Mouse (Mus musculus) liver, adult 2 months (tissue): ENCODE data around the gene Igdcc3.

Experiments used
- CTCF ChIP-seq: fragments of 200-500 bp; IDR thresholded peaks from 2 replicates; pipeline ENCODE4 v1.5.1; 2011; ENCODE audit warnings: low read depth, low read length, control low read depth
- POLR2A ChIP-seq: fragments of 200-500 bp; IDR thresholded peaks from 2 replicates; pipeline ENCODE4 v1.6.1; 2011; ENCODE audit warnings: low read length, control low read depth; ENCODE audit not compliant: insufficient read depth; ENCODE audit errors: extremely low read depth

DNA sequence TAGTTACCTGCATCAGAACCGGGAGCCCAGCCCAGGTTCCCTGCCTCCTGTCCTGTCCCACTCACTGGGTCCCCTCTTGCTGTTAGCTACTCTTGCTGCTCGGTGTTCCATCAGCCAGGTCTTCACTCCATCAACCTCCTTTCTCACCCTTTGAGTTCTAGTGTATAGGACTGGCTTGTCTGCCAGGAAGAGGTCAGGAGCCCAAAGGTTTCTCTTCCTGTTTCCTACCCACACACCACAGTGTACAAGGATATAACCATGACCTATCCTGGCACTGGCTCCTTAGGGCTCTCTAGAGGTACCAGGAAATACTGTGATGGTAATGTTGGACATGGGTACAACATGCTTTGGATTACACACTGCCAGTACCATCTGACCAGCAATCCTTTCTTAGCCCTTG, 27.3 kb upstream of the Igdcc3 start:
- no peak for TF ChIP-seq CTCF
- TF ChIP-seq POLR2A: no peak
